Mouse (Mus musculus) hindbrain, embryonic 14.5 days (tissue): ENCODE results near the gene Pitx2. TPM values are rescaled to one million over a fixed set of nuclear protein-coding genes. Genes with fewer than 3 reads are reported as not detected.

Experiments
- ATAC-seq: fragments of 200-750 bp; cut with Nextera tagmentation; 2 replicates; pipeline ENCODE4 v1.8.0; 2017; ENCODE audit warnings: moderate number of reproducible peaks, mild to moderate bottlenecking, moderate TSS enrichment, moderate library complexity; ENCODE audit not compliant: low FRiP score
- DNase-seq: peaks from one replicate; pipeline ENCODE4 v3.0.0-alpha.2; 2015; ENCODE audit warnings: low spot score
- H3K27ac ChIP-seq: fragments of 300-500 bp; sonication (generic); 2 replicates; pipeline ENCODE4 v1.5.1; 2014; ENCODE audit warnings: mild to moderate bottlenecking, moderate library complexity
- H3K27me3 ChIP-seq: fragments of 300-500 bp; sonication (generic); 2 replicates; pipeline ENCODE4 v1.6.1; 2014; ENCODE audit warnings: mild to moderate bottlenecking, low read length, mixed read lengths; ENCODE audit not compliant: control insufficient read depth, insufficient read depth
- H3K36me3 ChIP-seq: fragments of 300-500 bp; sonication (generic); replicated peaks from 2 replicates; pipeline ENCODE4 v1.6.1; 2014; ENCODE audit not compliant: control insufficient read depth, insufficient read depth
- H3K4me1 ChIP-seq: fragments of 300-500 bp; sonication (generic); replicated peaks from 2 replicates; pipeline ENCODE4 v1.6.1; 2014; ENCODE audit warnings: antibody characterized with exemption, low read length, mixed read lengths; ENCODE audit not compliant: control insufficient read depth, insufficient read depth
- H3K4me2 ChIP-seq: fragments of 300-500 bp; sonication (generic); replicated peaks from 2 replicates; pipeline ENCODE4 v1.6.1; 2014; ENCODE audit warnings: mild to moderate bottlenecking, moderate library complexity
- H3K4me3 ChIP-seq: fragments of 300-500 bp; sonication (generic); replicated peaks from 2 replicates; pipeline ENCODE4 v1.5.1; 2014; ENCODE audit warnings: mild to moderate bottlenecking, low read length
- H3K9ac ChIP-seq: fragments of 300-500 bp; sonication (generic); 2 replicates; pipeline ENCODE4 v1.6.1; 2014
- H3K9me3 ChIP-seq: fragments of 300-500 bp; sonication (generic); 2 replicates; pipeline ENCODE4 v1.6.1; 2016; ENCODE audit warnings: low read length; ENCODE audit not compliant: control insufficient read depth
- WGBS: fragments of 180-500 bp; shearing (Covaris S2); extraction: QIAGEN DNeasy Blood & Tissue Kit; methylation state at CpG from one replicate; pipeline ENCODE4 v1.1.7; 2014; 5-methylcytosine and 5-hydroxymethylcytosine counted together
- polyA plus RNA-seq: library from polyadenylated mRNA; unstranded; fragments of >200 nt; fragmentation: Nextera tagmentation; extraction: Ambion mirVana; gene quantifications from 2 replicates; pipeline ENCODE4 v1.2.1, GENCODE M21; 2014

Gene Pitx2
- polyA plus RNA-seq, 1 experiment from 2014 or later = 1.3 TPM

DNA sequence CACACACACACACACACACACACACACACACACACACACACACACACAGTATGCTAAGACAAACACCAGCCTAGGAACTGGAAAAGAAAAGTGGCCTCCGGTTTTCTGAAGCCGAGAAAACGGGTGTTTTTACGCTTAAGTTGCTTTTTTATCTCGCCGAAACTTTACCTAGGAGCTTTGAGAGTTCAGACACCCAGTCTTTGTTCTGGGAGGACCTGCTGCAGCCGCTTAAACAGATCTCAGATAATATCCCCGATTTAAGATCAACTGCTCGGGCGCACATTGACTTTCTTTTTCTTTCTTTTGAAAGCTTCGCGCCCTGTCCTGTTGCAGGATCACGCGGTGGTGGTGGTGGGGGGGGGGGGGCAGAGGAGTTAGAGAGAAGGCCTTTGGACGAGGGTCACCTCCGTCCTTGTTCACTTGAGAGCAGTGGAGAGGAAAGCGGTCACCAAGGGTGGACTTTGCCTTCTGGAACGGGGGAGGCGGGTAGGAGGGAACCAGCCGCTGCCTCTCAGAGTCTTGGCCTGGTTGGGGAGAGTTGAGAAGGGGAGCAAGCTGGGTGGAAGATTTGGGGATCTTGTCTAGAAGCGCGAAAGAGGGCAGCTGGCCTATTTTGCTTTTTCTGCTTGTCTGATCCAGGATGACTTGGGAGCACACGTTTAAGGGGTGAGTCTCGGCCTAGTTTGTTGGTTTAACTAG is 21.2 kb downstream of the Pitx2 start:
- H3K27me3 ChIP-seq = peaks cover 92% of the 10 kb centered on the region
- ATAC-seq = no peak

GRCm38 (mm10) chr3:129221380-129222260 is 21.9 kb downstream of the Pitx2 start:
- Histone ChIP-seq H3K4me1 (no peaks in the 10 kb centered on the region), H3K27ac (no peak overlapping the region), H3K9ac (no peak overlapping the region), H3K27me3 (peaks cover 92% of the 10 kb centered on the region), H3K36me3 (no peaks in the 10 kb centered on the region), H3K9me3 (no peaks in the 10 kb centered on the region), H3K4me3 (no peak overlapping the region), H3K4me2 (no peak overlapping the region)
- DNase-seq (no peak), ATAC-seq (no peak)
- 2% methylated on average over 27 of the region's 27 CpGs for WGBS

More for the DNA sequence above, 21.2 kb downstream of the Pitx2 start:
- no peak overlapping the region for H3K27ac ChIP-seq
- DNase-seq = no peak
- no peaks in the 10 kb centered on the region for H3K4me1 ChIP-seq
- H3K36me3 ChIP-seq = no peaks in the 10 kb centered on the region
- no peak overlapping the region for H3K4me3 ChIP-seq
- no peaks in the 10 kb centered on the region for H3K9me3 ChIP-seq
- H3K9ac ChIP-seq = no peak overlapping the region
- H3K4me2 ChIP-seq = no peak overlapping the region
- WGBS = 3% methylated on average over 24 of the region's 24 CpGs

DNA sequence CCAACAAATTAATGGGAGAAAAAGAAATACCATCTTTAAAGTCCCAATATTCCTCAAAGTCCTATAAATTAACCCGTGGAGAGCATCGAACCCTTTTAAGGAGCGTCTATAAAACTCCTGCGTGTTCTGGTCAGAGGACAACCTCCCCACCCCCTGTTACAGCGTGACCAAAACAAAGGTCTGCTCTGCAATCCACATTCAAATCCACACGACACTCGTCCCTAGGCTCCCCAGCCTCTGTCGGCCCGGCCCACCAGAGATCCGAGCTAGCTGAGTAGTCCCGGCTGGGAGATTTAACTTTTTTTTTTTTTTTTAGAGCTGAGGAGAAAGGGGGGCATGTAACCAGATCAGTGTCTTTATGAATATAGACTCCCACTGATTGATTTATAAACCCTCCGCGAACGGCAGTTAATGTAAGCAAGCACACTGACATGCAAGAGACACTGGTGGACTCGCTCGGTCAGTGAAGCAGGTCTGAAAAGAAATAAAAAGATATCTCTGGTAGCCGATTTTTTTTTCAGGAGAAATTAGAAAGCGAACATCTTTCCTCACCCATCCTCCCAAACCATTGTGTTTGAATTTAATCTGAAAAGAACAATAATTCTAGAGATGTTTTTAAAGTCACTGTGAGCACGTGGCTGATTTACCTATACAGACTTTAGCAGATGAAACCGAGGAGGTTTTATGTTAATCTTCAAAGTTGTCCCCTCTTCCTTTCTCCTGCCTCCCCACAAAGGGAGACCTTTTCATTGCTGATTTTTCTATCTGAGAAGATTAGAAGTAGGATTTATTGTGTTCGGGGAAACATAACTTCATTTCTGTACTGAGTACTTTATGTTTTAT is 23.0 kb downstream of the Pitx2 start:
- H3K9ac ChIP-seq = no peak overlapping the region
- no peaks in the 10 kb centered on the region for H3K36me3 ChIP-seq
- no peak overlapping the region for H3K4me3 ChIP-seq
- peaks cover 94% of the 10 kb centered on the region for H3K27me3 ChIP-seq
- DNase-seq = no peak
- H3K9me3 ChIP-seq = no peaks in the 10 kb centered on the region
- no peak overlapping the region for H3K27ac ChIP-seq
- ATAC-seq = no peak
- no peaks in the 10 kb centered on the region for H3K4me1 ChIP-seq
- under 1% methylated on average over 21 of the region's 21 CpGs for WGBS
- no peak overlapping the region for H3K4me2 ChIP-seq

- DNase-seq (no peak), ATAC-seq (no peak)
- Histone ChIP-seq H3K36me3 (no peaks in the 10 kb centered on the region), H3K27ac (no peak overlapping the region), H3K4me3 (no peak overlapping the region), H3K9me3 (no peaks in the 10 kb centered on the region), H3K4me1 (no peaks in the 10 kb centered on the region), H3K9ac (no peak overlapping the region), H3K27me3 (peaks cover 94% of the 10 kb centered on the region), H3K4me2 (no peak overlapping the region)
- 2% methylated on average over 6 of the region's 6 CpGs for WGBS
Observed at GRCm38 (mm10) chr3:129223401-129223800, 23.7 kb downstream of the Pitx2 start.

GRCm38 (mm10) chr3:129223964-129224805 is 24.5 kb downstream of the Pitx2 start:
- H3K9ac ChIP-seq = no peak overlapping the region
- no peak overlapping the region for H3K27ac ChIP-seq
- under 1% methylated on average over 26 of the region's 26 CpGs for WGBS
- no peaks in the 10 kb centered on the region for H3K36me3 ChIP-seq
- H3K9me3 ChIP-seq = no peaks in the 10 kb centered on the region
- peaks cover 95% of the 10 kb centered on the region for H3K27me3 ChIP-seq
- H3K4me1 ChIP-seq = no peaks in the 10 kb centered on the region
- no peak overlapping the region for H3K4me3 ChIP-seq
- no peak overlapping the region for H3K4me2 ChIP-seq
- ATAC-seq (no peak), DNase-seq (no peak)

DNA sequence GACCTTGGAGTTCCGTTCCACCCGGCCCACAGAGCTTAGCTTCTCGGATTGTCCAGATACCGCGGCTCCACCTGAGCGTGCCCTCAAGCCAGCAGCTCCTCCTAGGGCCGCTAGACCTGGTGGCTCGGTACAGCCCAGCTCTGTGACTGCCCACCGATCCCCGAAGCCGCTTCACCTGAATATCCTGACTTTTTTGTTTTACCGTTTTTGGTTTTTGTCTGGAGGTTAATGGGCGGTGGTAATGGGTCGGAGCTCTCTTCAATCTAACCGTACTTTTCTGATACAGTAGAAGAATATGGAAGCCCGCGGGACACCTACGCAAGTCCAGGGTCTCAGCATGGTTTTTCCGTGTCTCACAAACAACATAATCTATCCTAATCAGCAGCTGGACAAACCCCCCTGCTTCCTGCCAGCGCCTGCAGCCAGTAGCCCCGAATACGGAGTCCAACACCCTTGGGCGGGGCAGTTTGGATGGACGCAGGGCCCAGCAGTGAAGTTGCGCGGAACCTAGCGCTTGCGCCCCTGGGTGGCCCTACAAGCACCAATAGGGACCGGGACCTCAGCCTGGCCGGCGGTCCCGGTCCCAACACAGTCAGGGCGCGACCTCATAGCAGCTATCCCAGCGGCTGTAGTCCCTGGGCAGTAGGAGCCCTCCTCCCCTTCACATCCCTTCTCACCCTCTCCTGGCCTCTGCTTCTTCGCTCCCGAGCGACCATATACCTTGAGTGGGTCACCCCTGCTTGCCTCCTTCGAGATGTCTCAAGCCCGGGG is 25.3 kb downstream of the Pitx2 start:
- Histone ChIP-seq H3K27me3 (peaks cover 92% of the 10 kb centered on the region), H3K27ac (no peak overlapping the region), H3K36me3 (no peaks in the 10 kb centered on the region), H3K9ac (no peak overlapping the region), H3K4me2 (no peak overlapping the region), H3K4me1 (no peaks in the 10 kb centered on the region), H3K4me3 (no peak overlapping the region), H3K9me3 (no peaks in the 10 kb centered on the region)
- under 1% methylated on average over 40 of the region's 40 CpGs for WGBS
- DNase-seq (no peak), ATAC-seq (no peak)

DNA sequence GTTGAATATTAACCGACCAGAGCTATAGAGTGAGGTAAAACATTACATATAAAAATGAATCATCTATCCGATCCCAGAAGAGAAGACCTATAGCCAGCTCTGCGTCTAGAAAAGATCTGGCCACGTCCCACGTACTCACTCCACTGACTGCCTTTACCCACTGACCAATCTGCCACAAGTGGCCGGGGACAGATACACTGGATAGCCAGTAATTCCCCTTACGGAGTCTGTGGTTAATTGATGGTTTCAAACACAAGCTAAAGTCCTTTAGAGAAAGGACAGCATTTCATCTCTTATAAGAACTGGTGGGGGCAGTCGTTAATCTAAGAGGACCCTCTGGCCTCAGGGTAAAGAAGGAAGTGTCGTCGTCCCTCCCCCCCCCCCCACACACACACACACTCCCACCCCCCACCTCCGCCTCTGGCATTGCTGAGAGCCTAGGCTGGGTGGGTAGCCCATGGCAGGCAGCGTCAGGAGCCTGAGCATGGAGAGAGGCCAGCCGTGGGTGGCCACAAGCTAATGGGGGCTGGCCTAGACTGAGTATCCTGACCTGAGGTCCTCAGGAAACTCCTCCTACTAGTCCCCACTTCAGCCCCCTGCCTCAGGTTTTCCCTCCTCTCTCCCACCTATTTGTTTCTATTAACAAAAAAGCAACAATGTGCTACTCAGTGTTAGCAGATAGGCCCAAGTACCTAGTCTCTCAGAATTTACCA is 26.1 kb downstream of the Pitx2 start:
- H3K27me3 ChIP-seq = peaks cover 88% of the 10 kb centered on the region
- H3K27ac ChIP-seq = no peak overlapping the region

GRCm38 (mm10) chr3:129226681-129227080 is 27.0 kb downstream of the Pitx2 start:
- DNase-seq = no peak
- no peak for ATAC-seq
- Histone ChIP-seq H3K4me1 (no peaks in the 10 kb centered on the region), H3K9ac (no peak overlapping the region), H3K4me2 (no peak overlapping the region), H3K36me3 (no peaks in the 10 kb centered on the region), H3K27ac (no peak overlapping the region), H3K27me3 (peaks cover 79% of the 10 kb centered on the region), H3K9me3 (no peaks in the 10 kb centered on the region), H3K4me3 (no peak overlapping the region)
- under 1% methylated on average over 6 of the region's 6 CpGs for WGBS

More for the DNA sequence above, 26.1 kb downstream of the Pitx2 start:
- Histone ChIP-seq H3K36me3 (no peaks in the 10 kb centered on the region), H3K4me1 (no peaks in the 10 kb centered on the region), H3K9me3 (no peaks in the 10 kb centered on the region), H3K9ac (no peak overlapping the region), H3K4me2 (no peak overlapping the region), H3K4me3 (no peak overlapping the region)
- WGBS = 0% methylated on average over 13 of the region's 13 CpGs
- no peak for DNase-seq
- no peak for ATAC-seq
